Mouse (Mus musculus): ENCODE results near the gene Pex6. TPM values are rescaled to one million over a fixed set of nuclear protein-coding genes. Genes with fewer than 3 reads are reported as not detected.

The Pex6 gene
- polyA plus RNA-seq, 1 experiment from 2014 or later = 24.6 TPM

DNA sequence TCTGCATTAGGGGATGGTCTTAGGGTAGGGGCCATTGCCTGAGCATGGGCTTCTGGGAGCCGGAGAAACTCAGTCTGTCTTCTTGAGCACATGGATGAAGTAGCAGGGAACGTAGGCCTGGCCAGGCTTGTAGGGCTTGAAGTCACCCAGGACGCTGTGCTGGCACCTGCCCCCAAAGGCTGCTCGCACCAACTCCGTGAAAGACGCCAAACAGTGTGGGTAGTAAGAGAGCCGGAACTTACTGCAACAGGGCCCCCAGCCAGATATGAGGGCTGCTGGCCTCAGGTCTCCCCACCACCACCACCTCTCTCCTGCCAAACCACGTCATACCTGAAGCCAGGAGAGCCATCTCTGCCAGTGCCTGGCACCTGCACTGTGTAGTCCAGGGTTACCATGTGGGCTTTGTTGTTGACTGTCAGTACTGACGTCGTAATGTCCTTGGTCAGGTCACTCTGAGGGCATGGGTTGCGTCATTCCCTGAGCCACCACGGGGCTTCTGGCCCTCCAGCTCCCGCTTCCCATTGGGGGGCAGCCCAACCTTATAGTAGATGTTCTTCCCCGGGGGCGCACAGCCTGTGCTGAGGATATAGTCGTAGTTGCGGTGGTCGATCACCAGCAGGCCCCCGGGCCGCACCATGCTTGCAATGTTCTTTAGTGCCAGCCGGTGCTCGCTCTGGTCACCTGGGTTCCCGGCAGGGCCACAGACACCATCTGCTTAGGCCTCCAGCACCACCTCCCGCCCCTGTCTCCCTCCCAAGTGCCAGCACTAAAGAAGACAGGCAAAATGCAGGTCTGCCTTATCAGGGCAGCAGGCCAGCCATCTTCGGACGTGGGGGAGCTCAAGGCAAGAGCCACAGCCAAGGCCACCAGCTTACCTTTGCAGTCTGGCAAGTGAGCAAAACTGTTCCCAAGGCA, 14.7 kb downstream of the Pex6 start:
- Histone ChIP-seq H3K4me2 (ENCODE audit: low read length) (no peak overlapping the region), H3K4me3 (replicated peaks; ENCODE audit: low read length) (no peak overlapping the region), H3K9ac (replicated peaks; ENCODE audit: low read depth, low read length) (no peak overlapping the region), H3K9me3 (ENCODE audit: control insufficient read depth, low read length) (no peaks in the 10 kb centered on the region), H3K27me3 (replicated peaks; ENCODE audit: control insufficient read depth, insufficient read depth, low read length) (0 out of 2 replicates have a peak, but pooled peaks cover 3% of the 10 kb centered on the region), H3K4me1 (replicated peaks; ENCODE audit: control insufficient read depth, insufficient read depth, low read length) (no peaks in the 10 kb centered on the region; the same call in 1 of the 2 replicates), H3K36me3 (ENCODE audit: control insufficient read depth, insufficient read depth) (peaks cover 4% of the 10 kb centered on the region; the same call in 1 of the 2 replicates), H3K27ac (ENCODE audit: low read length) (no peak overlapping the region)
- no peak for ATAC-seq
- 94% methylated on average over 26 of the region's 26 CpGs for WGBS

DNA sequence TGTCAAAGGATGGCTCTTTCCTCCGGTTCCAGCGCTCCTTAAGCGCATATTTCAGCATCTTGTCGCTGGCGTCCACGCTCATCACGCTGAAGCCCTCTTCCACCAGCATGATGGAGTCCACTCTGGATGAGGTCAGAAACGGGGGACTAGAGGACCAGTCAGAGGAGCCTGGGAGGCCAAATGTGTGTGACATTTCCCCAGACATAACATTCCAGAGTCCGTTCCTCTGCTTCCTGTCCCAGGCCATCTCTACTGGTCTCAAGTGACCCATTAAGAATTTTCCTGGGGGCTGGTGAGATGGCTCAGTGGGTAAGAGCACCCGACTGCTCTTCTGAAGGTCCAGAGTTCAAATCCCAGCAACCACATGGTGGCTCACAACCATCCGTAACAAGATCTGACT, 16.0 kb downstream of the Pex6 start:
- H3K9me3 ChIP-seq (ENCODE audit: control insufficient read depth, low read length) = no peaks in the 10 kb centered on the region
- H3K27me3 ChIP-seq (replicated peaks; ENCODE audit: control insufficient read depth, insufficient read depth, low read length) = 0 out of 2 replicates have a peak, but pooled peaks cover 3% of the 10 kb centered on the region
- H3K4me2 ChIP-seq (ENCODE audit: low read length) = no peak overlapping the region
- no peak for ATAC-seq
- WGBS = 93% methylated on average over 11 of the region's 11 CpGs
- H3K27ac ChIP-seq (ENCODE audit: low read length) = no peak overlapping the region
- no peaks in the 10 kb centered on the region; the same call in 1 of the 2 replicates for H3K36me3 ChIP-seq (ENCODE audit: control insufficient read depth, insufficient read depth)
- H3K9ac ChIP-seq (replicated peaks; ENCODE audit: low read depth, low read length) = no peak overlapping the region
- H3K4me1 ChIP-seq (replicated peaks; ENCODE audit: control insufficient read depth, insufficient read depth, low read length) = no peaks in the 10 kb centered on the region; the same call in 1 of the 2 replicates
- H3K4me3 ChIP-seq (replicated peaks; ENCODE audit: low read length) = no peak overlapping the region

DNA sequence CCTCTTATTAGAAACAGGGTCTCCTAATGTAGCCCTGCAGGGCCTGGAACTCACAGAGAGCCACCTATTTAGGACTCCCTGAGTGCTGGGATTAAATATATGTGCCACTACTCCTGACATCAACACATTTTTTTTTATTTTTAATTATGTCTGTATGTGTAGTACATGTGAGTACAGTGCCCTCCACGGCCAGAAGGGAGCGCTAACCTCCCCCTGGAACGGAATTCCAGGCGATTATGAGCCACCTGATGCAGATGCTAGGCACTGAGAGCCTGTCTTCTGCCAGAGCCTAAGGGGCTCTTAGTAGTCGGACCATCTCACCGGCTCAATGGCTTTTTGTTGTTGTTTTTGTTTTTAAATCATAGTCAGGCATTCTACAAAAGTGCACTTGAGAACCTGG, 16.8 kb downstream of the Pex6 start:
- no peak overlapping the region for H3K4me2 ChIP-seq (ENCODE audit: low read length)
- H3K4me3 ChIP-seq (replicated peaks; ENCODE audit: low read length) = no peak overlapping the region
- no peaks in the 10 kb centered on the region for H3K9me3 ChIP-seq (ENCODE audit: control insufficient read depth, low read length)
- no peak overlapping the region for H3K27ac ChIP-seq (ENCODE audit: low read length)
- H3K9ac ChIP-seq (replicated peaks; ENCODE audit: low read depth, low read length) = no peak overlapping the region
- no peak for ATAC-seq
- H3K27me3 ChIP-seq (replicated peaks; ENCODE audit: control insufficient read depth, insufficient read depth, low read length) = 0 out of 2 replicates have a peak, but pooled peaks cover 3% of the 10 kb centered on the region
- 40% methylated on average over 6 of the region's 6 CpGs for whole genome bisulfite sequencing
- H3K36me3 ChIP-seq (ENCODE audit: control insufficient read depth, insufficient read depth) = no peaks in the 10 kb centered on the region; the same call in 1 of the 2 replicates
- no peaks in the 10 kb centered on the region; the same call in 1 of the 2 replicates for H3K4me1 ChIP-seq (replicated peaks; ENCODE audit: control insufficient read depth, insufficient read depth, low read length)

DNA sequence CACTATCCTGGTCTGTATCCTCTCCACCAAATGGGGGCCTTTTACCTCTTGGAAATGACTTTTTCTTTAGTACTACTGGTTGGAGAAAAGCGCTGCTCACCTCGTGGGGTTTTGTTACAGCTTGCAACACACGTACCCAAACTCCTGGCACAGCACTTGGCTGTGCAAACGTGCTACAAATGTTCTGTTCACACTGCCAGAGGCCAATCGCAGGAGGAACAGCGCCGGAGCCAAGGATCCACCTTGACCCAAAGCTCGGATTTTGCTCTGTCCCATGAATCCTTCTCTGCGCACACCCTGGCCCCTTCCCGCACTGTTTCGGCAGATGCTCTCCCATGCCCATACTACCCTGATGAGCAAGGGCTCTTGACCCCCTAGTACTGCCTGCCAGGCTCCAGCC, 17.2 kb downstream of the Pex6 start:
- WGBS = 49% methylated on average over 11 of the region's 11 CpGs
- Histone ChIP-seq H3K27me3 (replicated peaks; ENCODE audit: control insufficient read depth, insufficient read depth, low read length) (0 out of 2 replicates have a peak, but pooled peaks cover 3% of the 10 kb centered on the region), H3K36me3 (ENCODE audit: control insufficient read depth, insufficient read depth) (no peaks in the 10 kb centered on the region; the same call in 1 of the 2 replicates), H3K9ac (replicated peaks; ENCODE audit: low read depth, low read length) (no peak overlapping the region; the same call in 1 of the 2 replicates), H3K27ac (ENCODE audit: low read length) (no peak overlapping the region), H3K4me3 (replicated peaks; ENCODE audit: low read length) (no peak overlapping the region), H3K4me2 (ENCODE audit: low read length) (no peak overlapping the region), H3K9me3 (ENCODE audit: control insufficient read depth, low read length) (no peaks in the 10 kb centered on the region), H3K4me1 (replicated peaks; ENCODE audit: control insufficient read depth, insufficient read depth, low read length) (no peaks in the 10 kb centered on the region; the same call in 1 of the 2 replicates)
- ATAC-seq = no peak

- H3K4me2 ChIP-seq (ENCODE audit: low read length) = no peak within 1 kb of the TSS
- 0 out of 2 replicates have a peak, but pooled peaks cover 3% of the 10 kb centered on the region for H3K27me3 ChIP-seq (replicated peaks; ENCODE audit: control insufficient read depth, insufficient read depth, low read length)
- no peak within 1 kb of the TSS for H3K27ac ChIP-seq (ENCODE audit: low read length)
- H3K4me1 ChIP-seq (replicated peaks; ENCODE audit: control insufficient read depth, insufficient read depth, low read length) = no peaks in the 10 kb centered on the region; the same call in 1 of the 2 replicates
- 15% methylated on average over 24 of the region's 24 CpGs for WGBS
- no peak within 1 kb of the TSS for H3K4me3 ChIP-seq (replicated peaks; ENCODE audit: low read length)
- H3K9ac ChIP-seq (replicated peaks; ENCODE audit: low read depth, low read length) = no peak within 1 kb of the TSS; the same call in 1 of the 2 replicates
- H3K9me3 ChIP-seq (ENCODE audit: control insufficient read depth, low read length) = no peaks in the 10 kb centered on the region
- ATAC-seq = no peak
- no peaks in the 10 kb centered on the region for H3K36me3 ChIP-seq (ENCODE audit: control insufficient read depth, insufficient read depth)
These were observed 17.6 kb downstream of the Pex6 start, which contains the start of gene Gnmt for GRCm38 (mm10) chr17:46728904-46729318. Gene Gnmt, minus strand, starts transcription at chr17:46729168.

DNA sequence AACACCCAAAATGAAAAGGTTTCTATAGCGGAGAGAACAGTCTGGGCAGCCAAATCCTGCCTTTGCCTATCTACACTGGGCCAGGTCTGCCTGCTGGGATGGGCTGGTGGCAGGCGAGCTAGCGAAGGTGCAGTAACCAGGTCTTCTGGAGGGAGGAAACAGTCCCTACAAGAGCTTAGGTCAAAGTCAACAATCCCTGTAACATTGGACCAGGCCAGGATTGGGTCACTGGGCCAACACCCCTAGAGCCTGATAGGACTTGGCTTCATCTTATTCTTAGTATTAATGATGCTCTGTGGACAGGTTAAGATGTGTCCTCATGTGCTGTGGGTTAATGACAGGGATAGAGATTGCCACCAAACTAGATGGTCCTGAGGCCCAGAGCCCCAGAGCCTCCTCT, 22.8 kb downstream of the Pex6 start:
- no peak overlapping the region for H3K4me3 ChIP-seq (replicated peaks; ENCODE audit: low read length)
- H3K9ac ChIP-seq (replicated peaks; ENCODE audit: low read depth, low read length) = no peak overlapping the region
- H3K36me3 ChIP-seq (ENCODE audit: control insufficient read depth, insufficient read depth) = no peaks in the 10 kb centered on the region
- no peaks in the 10 kb centered on the region for H3K9me3 ChIP-seq (ENCODE audit: control insufficient read depth, low read length)
- H3K4me1 ChIP-seq (replicated peaks; ENCODE audit: control insufficient read depth, insufficient read depth, low read length) = no peaks in the 10 kb centered on the region
- H3K27me3 ChIP-seq (replicated peaks; ENCODE audit: control insufficient read depth, insufficient read depth, low read length) = no peaks in the 10 kb centered on the region
- WGBS = 96% methylated on average over 3 of the region's 3 CpGs
- H3K4me2 ChIP-seq (ENCODE audit: low read length) = no peak overlapping the region
- no peak overlapping the region for H3K27ac ChIP-seq (ENCODE audit: low read length)
- no peak for ATAC-seq

- Histone ChIP-seq H3K36me3 (ENCODE audit: control insufficient read depth, insufficient read depth) (no peaks in the 10 kb centered on the region), H3K9me3 (ENCODE audit: control insufficient read depth, low read length) (no peaks in the 10 kb centered on the region), H3K4me1 (replicated peaks; ENCODE audit: control insufficient read depth, insufficient read depth, low read length) (no peaks in the 10 kb centered on the region), H3K4me2 (ENCODE audit: low read length) (no peak overlapping the region), H3K27me3 (replicated peaks; ENCODE audit: control insufficient read depth, insufficient read depth, low read length) (no peaks in the 10 kb centered on the region), H3K9ac (replicated peaks; ENCODE audit: low read depth, low read length) (no peak overlapping the region), H3K4me3 (replicated peaks; ENCODE audit: low read length) (no peak overlapping the region), H3K27ac (ENCODE audit: low read length) (no peak overlapping the region)
- ATAC-seq = no peak
- WGBS = 96% methylated on average over 7 of the region's 7 CpGs
These were observed 24.0 kb downstream of the Pex6 start for GRCm38 (mm10) chr17:46735287-46735686.

DNA sequence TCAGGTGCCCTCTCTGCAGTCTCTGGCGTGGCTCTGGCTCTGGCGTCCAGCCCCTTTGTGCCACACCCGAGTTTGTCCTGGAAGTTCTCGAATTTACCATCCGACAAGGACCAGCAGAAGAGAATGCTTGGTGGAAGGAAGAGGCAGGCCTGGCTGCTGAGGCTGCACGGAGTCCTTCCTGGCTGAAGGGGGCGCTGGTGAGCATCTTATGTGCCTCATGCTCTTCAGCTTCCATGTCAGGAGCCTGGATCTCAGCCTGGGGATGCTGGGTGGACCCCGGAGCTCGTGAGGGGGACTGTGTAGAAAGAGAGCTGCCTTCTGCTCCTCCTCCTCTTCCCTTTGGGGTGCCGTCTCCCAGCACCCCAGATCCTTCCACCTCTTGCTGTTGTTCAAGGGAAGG, 24.9 kb downstream of the Pex6 start:
- Histone ChIP-seq H3K4me1 (replicated peaks; ENCODE audit: control insufficient read depth, insufficient read depth, low read length) (no peaks in the 10 kb centered on the region), H3K4me2 (ENCODE audit: low read length) (no peak overlapping the region), H3K4me3 (replicated peaks; ENCODE audit: low read length) (no peak overlapping the region), H3K9ac (replicated peaks; ENCODE audit: low read depth, low read length) (no peak overlapping the region), H3K27ac (ENCODE audit: low read length) (no peak overlapping the region), H3K27me3 (replicated peaks; ENCODE audit: control insufficient read depth, insufficient read depth, low read length) (no peaks in the 10 kb centered on the region), H3K36me3 (ENCODE audit: control insufficient read depth, insufficient read depth) (no peaks in the 10 kb centered on the region), H3K9me3 (ENCODE audit: control insufficient read depth, low read length) (no peaks in the 10 kb centered on the region)
- WGBS = 59% methylated on average over 10 of the region's 10 CpGs
- ATAC-seq = no peak

- Histone ChIP-seq H3K9ac (replicated peaks; ENCODE audit: low read depth, low read length) (no peak overlapping the region), H3K27ac (ENCODE audit: low read length) (no peak overlapping the region), H3K4me2 (ENCODE audit: low read length) (no peak overlapping the region), H3K9me3 (ENCODE audit: control insufficient read depth, low read length) (no peaks in the 10 kb centered on the region), H3K4me3 (replicated peaks; ENCODE audit: low read length) (no peak overlapping the region), H3K27me3 (replicated peaks; ENCODE audit: control insufficient read depth, insufficient read depth, low read length) (no peaks in the 10 kb centered on the region), H3K4me1 (replicated peaks; ENCODE audit: control insufficient read depth, insufficient read depth, low read length) (no peaks in the 10 kb centered on the region), H3K36me3 (ENCODE audit: control insufficient read depth, insufficient read depth) (peaks cover 4% of the 10 kb centered on the region; the same call in 1 of the 2 replicates)
- 95% methylated on average over 6 of the region's 6 CpGs for WGBS
- no peak for ATAC-seq
These were observed 30.0 kb downstream of the Pex6 start for GRCm38 (mm10) chr17:46741305-46741704.
